Mouse (Mus musculus) E14TG2a.4 (cell line): ENCODE results near the gene Capn5.

Source experiments
- H3K27me3 ChIP-seq: 2 replicates; pipeline ENCODE4 v1.6.1; 2014; ENCODE audit warnings: low read length, control low read depth; ENCODE audit not compliant: insufficient read depth
- H3K36me3 ChIP-seq: 2 replicates; pipeline ENCODE4 v1.6.1; 2014; ENCODE audit warnings: low read length, control low read depth; ENCODE audit not compliant: insufficient read depth
- H3K4me1 ChIP-seq: replicated peaks from 2 replicates; pipeline ENCODE4 v1.6.1; 2014; ENCODE audit warnings: low read depth, low read length, control low read depth
- H3K4me3 ChIP-seq: replicated peaks from 2 replicates; pipeline ENCODE4 v1.5.1; 2014; ENCODE audit warnings: mild to moderate bottlenecking, low read length
- H3K9me3 ChIP-seq: 2 replicates; pipeline ENCODE4 v1.6.1; 2014; ENCODE audit warnings: low read length, control low read depth
- CTCF ChIP-seq: conservative IDR thresholded peaks from 2 replicates; pipeline ENCODE4 v1.5.1; 2014; ENCODE audit warnings: low read length
- NANOG ChIP-seq: IDR thresholded peaks from 2 replicates; pipeline ENCODE4 v1.6.1; 2014; ENCODE audit warnings: borderline replicate concordance, low read length, mixed read lengths
- POU5F1 ChIP-seq: IDR thresholded peaks from 2 replicates; pipeline ENCODE4 v1.6.1; 2014; ENCODE audit warnings: low read length, borderline replicate concordance

Gene Capn5

DNA sequence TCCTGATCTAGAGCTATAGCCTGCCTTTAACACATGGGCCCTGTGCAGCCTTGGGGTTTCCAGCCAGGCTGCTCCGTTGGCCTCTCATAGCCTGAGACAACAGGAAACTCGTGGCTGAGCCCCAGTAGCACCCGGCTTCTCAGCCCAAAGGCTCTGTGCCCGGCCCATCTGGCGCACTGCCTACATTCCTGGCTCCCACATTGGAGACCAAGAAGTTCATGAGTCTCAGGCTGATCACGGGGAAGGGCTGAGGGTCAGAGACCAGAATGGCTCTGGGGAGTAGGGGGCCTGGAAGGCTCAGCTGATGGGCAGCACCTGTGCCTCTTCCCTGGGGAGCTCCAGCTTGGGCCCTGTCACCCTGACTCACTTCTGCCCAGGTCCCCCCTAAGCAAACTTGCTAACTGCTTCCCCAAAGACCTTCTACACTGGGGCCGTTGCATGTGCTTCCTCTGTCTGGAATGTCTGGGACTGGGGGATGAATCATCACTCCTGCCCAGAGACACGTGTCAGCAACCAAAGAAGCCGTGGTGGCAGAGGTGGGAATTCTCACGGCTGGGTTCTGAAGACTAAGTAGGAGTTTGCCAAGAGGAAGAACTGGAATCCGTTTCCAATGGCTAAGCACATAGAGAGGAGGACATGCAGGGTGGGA, 60.9 kb downstream of the Capn5 start:
- Histone ChIP-seq H3K4me3 (no peak overlapping the region), H3K9me3 (0 out of 2 replicates have a peak, but pooled peaks cover 3% of the 10 kb centered on the region), H3K27me3 (peaks cover 67% of the 10 kb centered on the region), H3K36me3 (no peaks in the 10 kb centered on the region), H3K4me1 (peaks cover 15% of the 10 kb centered on the region)
- TF ChIP-seq POU5F1 (no peak), NANOG (no peak), CTCF (no peak)

DNA sequence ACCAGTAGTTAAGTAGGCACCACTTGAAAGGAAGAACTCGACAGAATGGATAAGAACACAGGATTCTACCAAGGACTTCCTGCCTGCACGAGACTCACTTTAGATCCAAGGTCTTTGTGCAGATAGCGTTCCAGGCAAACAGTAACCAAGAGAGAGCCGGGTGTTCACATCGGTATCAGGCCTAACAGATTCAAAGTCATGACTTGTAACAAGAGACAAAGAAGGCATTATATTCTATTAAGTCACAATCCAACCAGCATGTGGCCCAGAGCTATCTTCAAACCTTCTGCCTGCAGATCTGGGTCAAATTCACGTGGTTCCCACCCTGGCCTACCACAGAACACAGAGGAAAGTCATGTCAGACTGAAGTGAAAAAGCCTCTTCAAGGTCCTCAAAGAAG, 63.4 kb downstream of the Capn5 start:
- Histone ChIP-seq H3K36me3 (no peaks in the 10 kb centered on the region), H3K9me3 (no peaks in the 10 kb centered on the region), H3K27me3 (peaks cover 78% of the 10 kb centered on the region), H3K4me3 (no peak overlapping the region), H3K4me1 (peaks cover 20% of the 10 kb centered on the region)
- no peak for TF ChIP-seq NANOG
- TF ChIP-seq POU5F1 = no peak

DNA sequence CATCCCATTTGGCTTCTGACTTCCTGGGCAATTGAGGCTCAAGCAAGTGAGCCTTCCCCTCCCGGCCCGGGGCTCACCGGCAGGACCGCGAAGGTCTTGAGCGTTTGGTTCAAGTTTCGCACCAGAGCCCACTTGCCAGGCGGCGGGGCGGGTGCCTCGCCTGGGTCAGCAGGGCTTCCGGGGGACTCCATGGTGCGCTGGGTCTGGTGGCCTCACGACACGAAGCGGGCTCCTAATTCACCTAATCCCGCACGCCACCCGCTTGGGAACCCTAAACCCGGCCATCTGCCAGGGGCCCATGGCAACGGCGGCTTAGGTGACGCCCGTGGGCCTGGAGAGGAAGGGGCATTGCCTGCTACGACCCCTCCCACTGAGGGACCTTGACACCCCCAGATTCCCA, 66.8 kb downstream of the Capn5 start:
- Histone ChIP-seq H3K4me1 (peaks cover 12% of the 10 kb centered on the region; the same call in 1 of the 2 replicates), H3K36me3 (no peaks in the 10 kb centered on the region), H3K27me3 (peaks cover 83% of the 10 kb centered on the region), H3K4me3 (peak overlapping the region; percentile 74), H3K9me3 (no peaks in the 10 kb centered on the region)
- TF ChIP-seq POU5F1 (no peak), NANOG (no peak), CTCF (no peak)

DNA sequence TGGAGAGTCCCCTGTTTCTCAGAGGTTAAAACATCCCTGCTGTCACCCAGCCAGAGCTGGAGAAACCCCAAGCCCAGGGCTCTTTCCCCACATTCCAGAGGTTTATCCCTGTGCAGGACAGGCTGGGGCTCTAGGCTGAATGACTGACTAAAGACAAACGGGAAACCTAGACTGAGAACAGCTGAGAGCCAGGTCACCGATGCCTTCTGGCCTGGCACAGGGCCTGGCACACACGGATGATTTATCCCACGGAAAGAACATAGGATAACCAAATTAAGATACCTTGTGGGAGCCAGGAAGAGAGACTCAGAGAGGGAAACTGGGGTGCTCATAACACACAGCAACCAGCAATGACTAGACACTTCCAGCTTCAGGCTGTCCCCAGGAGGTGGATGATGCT, 68.3 kb downstream of the Capn5 start:
- TF ChIP-seq CTCF = no peak
- no peak for TF ChIP-seq NANOG
- TF ChIP-seq POU5F1 = no peak
- peaks cover 79% of the 10 kb centered on the region for H3K27me3 ChIP-seq
- H3K36me3 ChIP-seq = no peaks in the 10 kb centered on the region
- H3K4me3 ChIP-seq = no peak overlapping the region
- H3K4me1 ChIP-seq = peaks cover 21% of the 10 kb centered on the region
- H3K9me3 ChIP-seq = no peaks in the 10 kb centered on the region

DNA sequence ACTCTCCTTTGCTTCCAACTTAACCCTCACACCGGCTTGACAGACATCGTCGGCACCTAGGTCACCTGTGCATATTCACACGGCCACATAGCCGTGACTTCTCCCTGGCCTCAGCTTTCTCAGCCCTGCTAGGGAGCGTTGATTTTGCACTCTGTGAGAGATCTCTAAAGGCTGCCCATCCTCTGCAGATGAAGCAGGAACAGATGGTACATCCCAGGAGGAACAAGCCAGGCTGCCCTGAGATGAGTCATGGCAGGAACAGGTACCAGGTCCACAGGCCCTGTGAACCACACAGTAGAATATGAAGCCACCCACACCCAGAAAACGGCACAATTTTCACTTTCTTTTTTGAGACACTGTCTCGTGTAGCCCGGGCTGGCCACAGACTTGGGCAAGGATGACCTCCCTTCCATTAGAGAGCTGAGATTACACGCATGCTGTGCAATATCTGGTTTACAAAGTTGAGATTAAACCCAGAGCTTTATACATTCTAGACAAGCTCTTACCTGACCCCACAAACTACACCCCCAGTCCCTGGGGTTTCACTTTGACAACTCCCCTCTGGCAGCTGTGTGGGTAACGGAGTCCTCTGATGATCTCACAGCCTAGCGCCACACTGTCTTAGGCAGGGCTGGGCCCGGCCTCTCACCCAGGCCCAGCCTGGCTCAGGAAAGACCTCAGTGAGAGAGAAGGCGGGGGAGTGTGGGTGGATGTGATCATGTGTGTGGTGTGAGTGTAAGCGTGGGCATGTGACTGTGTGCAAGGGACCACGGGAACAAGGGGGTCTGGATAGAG, 69.2 kb downstream of the Capn5 start:
- peaks cover 31% of the 10 kb centered on the region for H3K4me1 ChIP-seq
- peaks cover 73% of the 10 kb centered on the region for H3K27me3 ChIP-seq
- TF ChIP-seq CTCF (no peak), POU5F1 (no peak), NANOG (no peak)
- H3K4me3 ChIP-seq = no peak overlapping the region
- no peaks in the 10 kb centered on the region for H3K9me3 ChIP-seq
- no peaks in the 10 kb centered on the region for H3K36me3 ChIP-seq

DNA sequence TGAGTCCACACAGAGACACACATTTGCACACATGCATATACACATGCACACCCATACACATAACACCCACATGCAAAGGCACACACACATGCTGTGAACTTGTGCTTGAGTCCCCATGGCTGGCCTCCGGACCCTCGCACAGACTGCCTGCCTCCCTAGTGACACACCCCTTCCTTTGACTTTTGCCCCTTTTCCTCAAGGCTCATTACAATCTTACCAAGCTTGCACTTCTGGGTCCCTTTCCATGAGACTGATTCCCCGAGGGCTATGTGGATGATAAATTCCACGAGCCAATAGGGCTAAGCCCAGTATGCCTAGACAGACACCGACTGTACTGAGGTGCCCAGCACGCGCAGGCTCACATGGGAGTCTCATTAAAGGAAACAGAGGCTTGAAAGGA, 71.8 kb downstream of the Capn5 start:
- H3K36me3 ChIP-seq = no peaks in the 10 kb centered on the region
- peaks cover 39% of the 10 kb centered on the region for H3K4me1 ChIP-seq
- no peaks in the 10 kb centered on the region for H3K9me3 ChIP-seq
- TF ChIP-seq POU5F1 (no peak), CTCF (no peak), NANOG (no peak)
- peaks cover 52% of the 10 kb centered on the region for H3K27me3 ChIP-seq
- H3K4me3 ChIP-seq = no peak overlapping the region

DNA sequence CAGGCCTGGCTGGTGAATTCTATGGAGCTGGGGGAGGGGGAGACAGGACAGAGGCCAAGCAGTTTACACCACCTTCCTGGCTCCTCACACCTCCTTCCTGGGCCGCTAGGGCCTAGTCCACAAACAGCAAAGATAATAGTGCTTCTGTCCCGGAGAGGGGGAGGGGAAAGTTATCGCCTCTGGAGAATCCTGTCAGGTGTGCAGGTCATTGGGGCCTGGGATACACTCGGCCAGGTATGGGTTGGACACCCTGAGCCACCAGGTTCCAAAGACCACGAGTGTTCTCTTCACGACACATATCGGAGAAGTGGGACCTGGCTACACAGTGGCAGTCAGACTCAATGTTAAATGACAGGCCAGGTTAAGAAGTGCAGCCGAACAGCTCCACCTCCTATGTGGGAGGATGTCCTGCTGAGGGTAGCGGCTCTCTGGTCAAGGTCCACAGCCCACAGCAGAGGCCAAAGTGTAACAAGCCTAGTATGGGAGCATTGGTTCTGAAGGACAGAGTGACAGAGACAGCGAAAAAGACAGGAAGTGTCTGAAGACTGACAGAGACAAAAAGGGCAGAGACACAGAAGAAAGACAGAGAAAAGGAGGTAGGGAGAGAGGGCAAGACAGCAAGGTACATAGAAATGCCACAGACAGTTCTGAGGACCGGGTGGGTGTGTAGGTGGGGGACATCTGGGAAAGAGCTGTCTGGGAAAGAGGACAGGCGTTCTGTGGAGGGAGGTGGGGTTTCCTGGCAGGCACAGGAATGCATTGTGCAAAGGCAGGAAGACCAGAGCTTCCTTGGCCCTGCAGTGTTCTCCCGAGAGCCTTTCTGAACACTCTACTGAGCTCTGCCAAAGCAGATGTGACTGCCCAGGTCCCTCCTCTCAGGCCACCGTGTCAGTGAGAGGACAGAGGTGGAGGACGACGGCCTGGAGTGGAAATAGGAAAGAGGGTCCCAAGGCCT, 73.3 kb downstream of the Capn5 start:
- H3K9me3 ChIP-seq = no peaks in the 10 kb centered on the region

DNA sequence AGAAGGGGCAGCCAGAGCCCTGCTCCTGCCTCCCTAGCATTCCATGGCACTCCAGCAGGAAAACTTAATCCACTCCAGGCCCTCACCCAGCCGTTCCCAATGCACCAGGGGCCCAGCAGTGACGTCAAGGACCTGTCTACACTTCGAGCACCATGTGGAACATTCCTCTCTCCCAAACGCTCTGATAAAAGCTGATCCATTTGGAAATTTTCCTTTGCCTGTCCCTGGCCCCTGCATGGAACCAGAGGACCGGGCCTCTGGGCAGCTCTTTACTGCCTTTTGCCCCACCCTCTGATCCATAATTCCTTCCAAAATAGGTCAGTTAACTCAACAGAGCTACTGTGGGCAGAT, 74.2 kb downstream of the Capn5 start:
- Histone ChIP-seq H3K4me1 (peaks cover 32% of the 10 kb centered on the region), H3K36me3 (no peaks in the 10 kb centered on the region), H3K4me3 (no peak overlapping the region), H3K27me3 (peaks cover 36% of the 10 kb centered on the region), H3K9me3 (no peaks in the 10 kb centered on the region)
- no peak for TF ChIP-seq NANOG
- no peak for TF ChIP-seq POU5F1
- no peak for TF ChIP-seq CTCF

More for the DNA sequence above, 73.3 kb downstream of the Capn5 start:
- Histone ChIP-seq H3K4me1 (peaks cover 32% of the 10 kb centered on the region), H3K4me3 (no peak overlapping the region), H3K27me3 (peaks cover 37% of the 10 kb centered on the region), H3K36me3 (no peaks in the 10 kb centered on the region)
- no peak for TF ChIP-seq POU5F1
- TF ChIP-seq CTCF = no peak
- no peak for TF ChIP-seq NANOG
